Mouse (Mus musculus) colon, adult 2 months (tissue): ENCODE data around the gene Rnf182. TPM values are rescaled to one million over a fixed set of nuclear protein-coding genes. Genes with fewer than 3 reads are reported as not detected.

Experiments used
- polyA plus RNA-seq: library from polyadenylated mRNA; depleted of rRNA; stranded (reverse); fragments of >200 nt; gene quantifications from 2 replicates; pipeline ENCODE4 v1.2.3, GENCODE M21; 2012; rRNA removed

Rnf182 gene
- 0.05 TPM in 2 replicates for polyA plus RNA-seq

GRCm38 (mm10) chr13:43615577-43616254 is at the start of gene Rnf182:
Gene Rnf182 (plus strand): TSS chr13:43615710.

Other genes with a start within 250 kb of the Rnf182 start
- gene Nol7, start 217.3 kb upstream of the Rnf182 start, polyA plus RNA-seq, result 58.7 and 67.8 TPM in 2 replicates
- gene Ranbp9, start 134.4 kb upstream of the Rnf182 start, polyA plus RNA-seq, result 16.2 and 18.4 TPM in 2 replicates
- gene Mcur1, start 55.5 kb upstream of the Rnf182 start, polyA plus RNA-seq, result 44.4 and 51.2 TPM in 2 replicates
- 7.6 and 7.8 TPM in 2 replicates for gene Cd83, start 169.1 kb downstream of the Rnf182 start, polyA plus RNA-seq